Mouse (Mus musculus): ENCODE data around the gene Calhm1. TPM values are rescaled to one million over a fixed set of nuclear protein-coding genes. Genes with fewer than 3 reads are reported as not detected.

The Calhm1 gene
- total and polyA plus RNA-seq, 3 experiments = 0.06 TPM; not detected in 2

- H3K9ac ChIP-seq (ENCODE audit: control insufficient read depth, low read depth, low read length, poor library complexity, severe bottlenecking) = peak overlapping the region; percentile 62
- peaks cover 0 to 3% of the 10 kb centered on the region in 2 experiments; a peak in 2 of 4 replicates for H3K36me3 ChIP-seq (ENCODE audit: control insufficient read depth in 1 of 2, insufficient read depth in 2 of 2, low read length in 2 of 2)
- DNase-seq (ENCODE audit: low read depth, low spot score) = peak; percentile 90
- no peaks in the 10 kb centered on the region; the same call in 1 of the 2 replicates for H3K79me2 ChIP-seq (ENCODE audit: control insufficient read depth, insufficient read depth, low read length, poor library complexity)
- H3K9me3 ChIP-seq (replicated peaks; ENCODE audit: insufficient read depth, low read length) = no peaks in the 10 kb centered on the region
- TF ChIP-seq ETS1 (IDR thresholded peaks at IDR 0.05; ENCODE audit: low read depth, low read length) (peak; percentile 80; the same call in 1 of the 2 replicates), MAX (IDR thresholded peaks at IDR 0.05; ENCODE audit: low read length) (peak; percentile 9; the same call in 1 of the 2 replicates), CTCF (IDR thresholded peaks at IDR 0.05 in 2 of 3, conservative IDR thresholded peaks at IDR 0.05 in 1 of 3; ENCODE audit: control insufficient read depth in 1 of 3, insufficient read depth in 1 of 3, low read depth in 2 of 3, low read length in 3 of 3, poor library complexity in 1 of 3, severe bottlenecking in 1 of 3) (no peak), HCFC1 (IDR thresholded peaks at IDR 0.05; ENCODE audit: low read depth, low read length) (peak; percentile 11; the same call in 1 of the 2 replicates), ELF1 (IDR thresholded peaks at IDR 0.05; ENCODE audit: low read depth, low read length) (peak; percentile 31; the same call in 1 of the 2 replicates), NELFE (IDR thresholded peaks at IDR 0.05; ENCODE audit: low read depth, low read length) (no peak), SIN3A (IDR thresholded peaks at IDR 0.05; ENCODE audit: low read length) (0 out of 2 replicates have a peak, but pooled peaks have one; percentile 7), CHD1 (IDR thresholded peaks at IDR 0.05; ENCODE audit: low read depth, low read length) (no peak), ZNF384 (IDR thresholded peaks at IDR 0.05; ENCODE audit: low read depth, low read length) (no peak), KAT2A (conservative IDR thresholded peaks at IDR 0.05; ENCODE audit: low read depth, low read length) (peak; percentile 39; the same call in 1 of the 2 replicates), E2F4 (IDR thresholded peaks at IDR 0.05; ENCODE audit: borderline replicate concordance, low read depth, low read length) (no peak), ZMIZ1 (IDR thresholded peaks at IDR 0.05; ENCODE audit: low read depth, low read length) (no peak), MXI1 (IDR thresholded peaks at IDR 0.05; ENCODE audit: low read depth, low read length) (peak; percentile 71; the same call in 1 of the 2 replicates), MAZ (IDR thresholded peaks at IDR 0.05; ENCODE audit: low read depth, low read length) (0 out of 2 replicates have a peak, but pooled peaks have one; percentile 22), USF1 (IDR thresholded peaks at IDR 0.05; ENCODE audit: low read depth, low read length) (no peak), UBTF (IDR thresholded peaks at IDR 0.05; ENCODE audit: borderline replicate concordance, insufficient read depth, low read depth, low read length) (no peak), SMC3 (IDR thresholded peaks at IDR 0.05; ENCODE audit: low read depth, low read length) (no peak), CHD2 (IDR thresholded peaks at IDR 0.05; ENCODE audit: low read length) (no peak), TCF12 (IDR thresholded peaks at IDR 0.05; ENCODE audit: low read depth, low read length) (peak; percentile 24; the same call in 1 of the 2 replicates), USF2 (IDR thresholded peaks at IDR 0.05; ENCODE audit: borderline replicate concordance in 1 of 2, insufficient read depth in 1 of 2, low read depth in 1 of 2, low read length in 2 of 2) (no peak), POLR2A (IDR thresholded peaks at IDR 0.05; ENCODE audit: control insufficient read depth in 1 of 2, insufficient read depth in 1 of 2, low read depth in 1 of 2, low read length in 2 of 2, poor library complexity in 1 of 2) (no peak), TBP (IDR thresholded peaks at IDR 0.05; ENCODE audit: low read depth, low read length) (peak; percentile 99), RCOR1 (IDR thresholded peaks at IDR 0.05; ENCODE audit: low read depth, low read length) (no peak)
- H3K27me3 ChIP-seq (ENCODE audit: control insufficient read depth in 1 of 2, insufficient read depth in 2 of 2, low read length in 2 of 2) = no peaks in the 10 kb centered on the region
- peak overlapping the region; percentile 69 for H3K27ac ChIP-seq (ENCODE audit: control insufficient read depth, low read depth, low read length)
- H3K4me1 ChIP-seq (ENCODE audit: control insufficient read depth in 1 of 2, insufficient read depth in 2 of 2, low read length in 2 of 2) = no peaks in the 10 kb centered on the region; a peak in 1 of 4 replicates
- peak overlapping the region; percentile 35 to 59; a peak in 3 of 4 replicates for H3K4me3 ChIP-seq (ENCODE audit: control insufficient read depth in 1 of 2, insufficient read depth in 1 of 2, low read depth in 2 of 2, low read length in 2 of 2)
These were observed 23.7 kb upstream of the Calhm1 start for GRCm38 (mm10) chr19:47167617-47168214.

Measured in MEL (cell line).